Mouse (Mus musculus) C2C12 (cell line): ENCODE measurements at regions not wholly inside any gene's neighbourhood (a gene's known extent, or its start where the extent isn't known, plus 50 kb on each side); places are given as distances from the start of the nearest gene placed in this dataset.

Experiments
- CEBPB ChIP-seq: IDR thresholded peaks from one replicate; pipeline ENCODE4 v1.6.1; 2011; ENCODE audit warnings: low read depth, mild to moderate bottlenecking, control low read depth, moderate library complexity
- CTCF ChIP-seq: IDR thresholded peaks from one replicate; pipeline ENCODE4 v1.5.1; 2011; ENCODE audit not compliant: control insufficient read depth, insufficient read depth, insufficient read length
- MAX ChIP-seq: IDR thresholded peaks from one replicate; pipeline ENCODE4 v1.6.1; 2011; ENCODE audit warnings: mild to moderate bottlenecking, control low read depth
- MYOD1 ChIP-seq: IDR thresholded peaks from one replicate; pipeline ENCODE4 v1.6.1; 2011; ENCODE audit warnings: low read depth; ENCODE audit not compliant: control insufficient read depth, insufficient read length
- MYOG ChIP-seq: IDR thresholded peaks from one replicate; pipeline ENCODE4 v1.6.1; 2011; ENCODE audit not compliant: control insufficient read depth, insufficient read length; ENCODE audit errors: extremely low read depth
- USF1 ChIP-seq: IDR thresholded peaks from one replicate; pipeline ENCODE4 v1.6.1; 2011; ENCODE audit warnings: low read depth, mild to moderate bottlenecking, control low read depth, moderate library complexity

- TF ChIP-seq CTCF: no peak
- no peak for TF ChIP-seq MAX
- no peak for TF ChIP-seq CEBPB
- TF ChIP-seq USF1: no peak
- no peak for TF ChIP-seq MYOD1
- TF ChIP-seq MYOG: no peak
Observed at GRCm38 (mm10) chr12:50258901-50259300, 390.0 kb downstream of the Prkd1 start.
